Mouse (Mus musculus) heart, postnatal 25 days (tissue): ENCODE results near the gene Fbxw7. TPM values are rescaled to one million over a fixed set of nuclear protein-coding genes. Genes with fewer than 3 reads are reported as not detected.

ENCODE experiments used
- DNase-seq: peaks from one replicate; pipeline ENCODE4 v3.0.0; 2022; ENCODE audit warnings: low spot score
- intact Hi-C: fragments of 180-260 bp; cut with DNase I; formaldehyde crosslinking; loops from one replicate; pipeline ENCODE4 v1.15.1; 2025
- total RNA-seq, 2 experiments: library from RNA; stranded (reverse); gene quantifications; 2 replicates each; pipeline ENCODE4 v1.2.3; 2021

Gene Fbxw7
- total RNA-seq, 2 experiments from 2014 or later, result 45.4 to 47.2 TPM

- intact Hi-C loops, result no loop called here
- DNase-seq, result no peak
Observed at GRCm38 (mm10) chr3:84985121-84985625, 170.1 kb downstream of the Fbxw7 start.

DNA sequence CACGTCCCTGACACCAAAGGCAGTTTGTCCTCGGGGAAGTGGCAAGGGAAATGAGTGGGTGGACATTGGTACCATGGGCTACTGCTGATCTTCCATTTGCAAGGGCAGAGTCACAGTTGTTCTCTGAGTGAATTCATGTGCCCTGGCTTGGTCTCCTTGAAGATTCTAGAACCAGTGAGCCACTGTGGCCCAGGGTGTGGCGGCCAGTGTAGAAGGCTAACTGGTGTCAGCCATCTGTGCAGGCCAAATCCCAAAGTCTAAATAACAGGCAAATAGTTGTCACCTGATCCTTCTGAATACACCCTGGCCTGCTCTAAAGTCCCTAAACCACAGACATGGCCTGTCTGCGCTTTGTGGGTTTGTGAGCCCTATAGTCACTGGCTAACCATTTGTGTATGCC is 173.8 kb downstream of the Fbxw7 start:
- intact Hi-C loops, result no loop called here

GRCm38 (mm10) chr3:85005257-85005656 is 190.2 kb downstream of the Fbxw7 start:
- intact Hi-C loops, result no loop called here
- DNase-seq, result no peak

More for the DNA sequence above, 173.8 kb downstream of the Fbxw7 start:
- no peak for DNase-seq

GRCm38 (mm10) chr3:85012889-85013288 is 197.8 kb downstream of the Fbxw7 start:
- intact Hi-C loops, result no loop called here
- DNase-seq, result no peak

- no peak for DNase-seq
- intact Hi-C loops, result no loop called here
Observed at GRCm38 (mm10) chr3:85015667-85016066, 200.6 kb downstream of the Fbxw7 start.

DNA sequence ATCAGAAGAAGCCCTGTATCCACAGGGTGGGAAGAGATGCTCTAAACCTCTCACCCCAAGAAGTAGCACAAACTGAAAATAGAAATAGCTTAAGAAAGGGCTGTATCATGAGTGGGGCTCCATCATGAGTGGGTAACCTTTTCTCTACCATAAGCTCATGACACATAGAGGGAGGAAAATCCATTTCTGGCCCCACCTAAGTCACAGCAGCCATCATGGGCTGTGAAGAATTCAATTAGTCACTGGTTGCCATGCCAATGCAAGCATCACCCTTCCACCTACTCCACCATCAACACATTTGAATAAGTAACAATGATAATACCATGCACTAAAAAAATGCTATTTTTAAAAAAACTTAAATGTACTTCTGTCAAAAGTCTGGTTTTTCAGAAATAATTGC is 205.1 kb downstream of the Fbxw7 start:
- intact Hi-C loops, result no loop called here
- DNase-seq, result no peak

DNA sequence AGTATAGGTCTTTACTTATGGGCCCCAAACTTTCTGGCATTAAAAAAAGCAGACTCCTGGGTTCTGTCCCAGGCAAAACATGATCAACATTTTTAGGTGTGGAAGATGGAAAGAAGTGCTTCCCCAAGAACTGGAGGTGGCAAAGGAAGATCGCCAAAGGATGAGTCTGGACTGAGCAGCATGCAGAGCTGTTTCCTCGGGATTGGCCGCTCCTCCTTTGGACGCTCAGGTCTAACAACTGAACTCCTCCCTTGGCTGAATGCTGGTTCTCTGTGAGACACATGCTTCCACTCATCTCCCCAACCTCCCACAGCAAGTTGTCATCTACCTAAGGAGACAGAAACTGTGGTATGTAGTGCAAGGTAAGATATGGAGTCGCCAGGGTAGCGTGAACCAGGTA is 206.7 kb downstream of the Fbxw7 start:
- intact Hi-C loops, result no loop called here
- no peak for DNase-seq

DNA sequence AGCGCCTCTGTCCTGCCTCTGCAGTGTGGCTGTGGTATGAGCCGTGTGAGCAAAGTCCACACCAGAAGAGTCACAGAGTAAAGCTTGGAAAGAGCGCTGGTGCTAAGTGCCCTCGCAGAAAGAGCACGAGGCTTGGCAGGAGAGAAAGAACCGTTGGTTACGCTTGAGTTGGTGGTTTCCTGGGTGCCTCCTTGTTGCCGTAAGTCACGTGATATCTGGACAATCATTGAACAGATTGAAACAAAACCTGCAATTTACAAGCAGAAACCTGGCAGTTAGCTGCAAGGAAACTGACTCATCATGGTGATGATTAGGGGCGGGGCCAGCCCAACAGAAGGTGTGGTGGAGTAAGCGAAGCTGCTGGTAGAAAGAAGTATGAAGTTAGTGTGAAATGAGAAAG is 207.7 kb downstream of the Fbxw7 start:
- intact Hi-C loops, result no loop called here
- no peak for DNase-seq

DNA sequence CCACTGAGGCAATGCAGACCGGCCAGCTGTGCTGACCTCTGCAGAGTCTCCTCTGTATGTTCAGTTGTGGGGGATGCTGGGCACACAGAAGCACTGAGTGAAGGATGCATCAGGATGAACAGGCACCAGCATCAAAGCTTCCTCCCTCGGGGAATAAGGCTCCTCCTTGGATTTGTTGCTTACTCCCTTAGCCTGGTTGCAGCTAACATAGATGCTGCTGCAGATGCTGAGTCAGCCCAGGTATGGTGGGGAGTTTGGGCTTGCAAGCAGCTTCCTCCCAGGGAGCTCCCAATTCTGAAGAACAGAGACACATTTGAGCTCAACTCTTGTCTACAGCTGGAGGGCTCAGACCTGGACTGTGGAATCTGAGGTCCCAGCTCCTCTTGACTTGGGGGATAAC is 209.2 kb downstream of the Fbxw7 start:
- no peak for DNase-seq
- intact Hi-C loops, result no loop called here

GRCm38 (mm10) chr3:85024817-85025705 is 210.0 kb downstream of the Fbxw7 start:
- no peak for DNase-seq

More at GRCm38 (mm10) chr3:85024817-85025705, 210.0 kb downstream of the Fbxw7 start:
- intact Hi-C loops, result no loop called here

Other genes with a start within 250 kb of the Fbxw7 start
- gene Arfip1, start 232.6 kb upstream of the Fbxw7 start, total RNA-seq, result 10 to 100 TPM; 16.8 to 17.5 TPM
- gene Tigd4, start 221.7 kb upstream of the Fbxw7 start, total RNA-seq, result under 1 TPM in 1 of 2 experiments, not detected in 1; 0.08 TPM
- gene Tmem154, start 149.1 kb upstream of the Fbxw7 start, total RNA-seq, result 1 to 10 TPM; 1.5 TPM